Mouse (Mus musculus): ENCODE results near the gene Lipk. TPM values are rescaled to one million over a fixed set of nuclear protein-coding genes. Genes with fewer than 3 reads are reported as not detected.

The Lipk gene
- polyA plus RNA-seq, 1 experiment from 2014 or later: not detected

GRCm38 (mm10) chr19:34051502-34051901 lies 43.4 kb downstream of the Lipk start:
- Histone ChIP-seq H3K9ac (ENCODE audit: low read depth, low read length) (no peak overlapping the region), H3K4me3 (ENCODE audit: low read depth, low read length) (no peak overlapping the region), H3K4me2 (replicated peaks; ENCODE audit: low read depth, low read length) (no peak overlapping the region), H3K36me3 (ENCODE audit: control insufficient read depth, insufficient read depth, low read length) (no peaks in the 10 kb centered on the region), H3K27ac (ENCODE audit: low read depth, low read length) (no peak overlapping the region), H3K27me3 (ENCODE audit: control insufficient read depth, insufficient read depth, low read length) (no peaks in the 10 kb centered on the region), H3K9me3 (ENCODE audit: control insufficient read depth, low read length) (no peaks in the 10 kb centered on the region), H3K4me1 (replicated peaks; ENCODE audit: control insufficient read depth, insufficient read depth, low read length) (no peaks in the 10 kb centered on the region)
- WGBS: 85% methylated on average over 3 of the region's 3 CpGs
- ATAC-seq (ENCODE audit: low FRiP score) (no peak), DNase-seq (ENCODE audit: low spot score) (no peak)

- Histone ChIP-seq H3K9me3 (ENCODE audit: control insufficient read depth, low read length) (no peaks in the 10 kb centered on the region), H3K27me3 (ENCODE audit: control insufficient read depth, insufficient read depth, low read length) (no peaks in the 10 kb centered on the region), H3K36me3 (ENCODE audit: control insufficient read depth, insufficient read depth, low read length) (no peaks in the 10 kb centered on the region), H3K4me2 (replicated peaks; ENCODE audit: low read depth, low read length) (no peak overlapping the region), H3K4me3 (ENCODE audit: low read depth, low read length) (no peak overlapping the region), H3K27ac (ENCODE audit: low read depth, low read length) (no peak overlapping the region), H3K9ac (ENCODE audit: low read depth, low read length) (no peak overlapping the region), H3K4me1 (replicated peaks; ENCODE audit: control insufficient read depth, insufficient read depth, low read length) (no peaks in the 10 kb centered on the region)
- no peak for ATAC-seq (ENCODE audit: low FRiP score)
- WGBS: 81% methylated on average over 1 of the region's 1 CpGs
- DNase-seq (ENCODE audit: low spot score): no peak
These were observed 55.5 kb downstream of the Lipk start for GRCm38 (mm10) chr19:34063547-34063946.

GRCm38 (mm10) chr19:34064059-34064458 lies 56.0 kb downstream of the Lipk start:
- no peaks in the 10 kb centered on the region for H3K27me3 ChIP-seq (ENCODE audit: control insufficient read depth, insufficient read depth, low read length)
- H3K36me3 ChIP-seq (ENCODE audit: control insufficient read depth, insufficient read depth, low read length): no peaks in the 10 kb centered on the region
- no peak overlapping the region for H3K4me3 ChIP-seq (ENCODE audit: low read depth, low read length)
- no peak overlapping the region for H3K9ac ChIP-seq (ENCODE audit: low read depth, low read length)
- H3K4me2 ChIP-seq (replicated peaks; ENCODE audit: low read depth, low read length): no peak overlapping the region
- no peak for DNase-seq (ENCODE audit: low spot score)
- 84% methylated on average over 4 of the region's 4 CpGs for WGBS
- no peaks in the 10 kb centered on the region for H3K4me1 ChIP-seq (replicated peaks; ENCODE audit: control insufficient read depth, insufficient read depth, low read length)
- no peaks in the 10 kb centered on the region for H3K9me3 ChIP-seq (ENCODE audit: control insufficient read depth, low read length)
- no peak for ATAC-seq (ENCODE audit: low FRiP score)
- no peak overlapping the region for H3K27ac ChIP-seq (ENCODE audit: low read depth, low read length)

GRCm38 (mm10) chr19:34066779-34067472 lies 58.8 kb downstream of the Lipk start, which contains the start of gene Lipn:
Lipn (plus strand) TSS chr19:34067358.
- Histone ChIP-seq H3K27ac (ENCODE audit: low read depth, low read length) (no peak within 1 kb of the TSS), H3K27me3 (ENCODE audit: control insufficient read depth, insufficient read depth, low read length) (no peaks in the 10 kb centered on the region), H3K9me3 (ENCODE audit: control insufficient read depth, low read length) (no peaks in the 10 kb centered on the region), H3K9ac (ENCODE audit: low read depth, low read length) (no peak within 1 kb of the TSS), H3K36me3 (ENCODE audit: control insufficient read depth, insufficient read depth, low read length) (no peaks in the 10 kb centered on the region), H3K4me2 (replicated peaks; ENCODE audit: low read depth, low read length) (no peak within 1 kb of the TSS), H3K4me3 (ENCODE audit: low read depth, low read length) (no peak within 1 kb of the TSS), H3K4me1 (replicated peaks; ENCODE audit: control insufficient read depth, insufficient read depth, low read length) (no peaks in the 10 kb centered on the region)
- WGBS: 90% methylated on average over 9 of the region's 9 CpGs
- DNase-seq (ENCODE audit: low spot score) (no peak), ATAC-seq (ENCODE audit: low FRiP score) (no peak)

GRCm38 (mm10) chr19:34074239-34074638 lies 66.1 kb downstream of the Lipk start:
- no peak overlapping the region for H3K4me2 ChIP-seq (replicated peaks; ENCODE audit: low read depth, low read length)
- no peaks in the 10 kb centered on the region for H3K9me3 ChIP-seq (ENCODE audit: control insufficient read depth, low read length)
- H3K36me3 ChIP-seq (ENCODE audit: control insufficient read depth, insufficient read depth, low read length): no peaks in the 10 kb centered on the region
- H3K9ac ChIP-seq (ENCODE audit: low read depth, low read length): no peak overlapping the region
- DNase-seq (ENCODE audit: low spot score) (no peak), ATAC-seq (ENCODE audit: low FRiP score) (no peak)
- H3K27me3 ChIP-seq (ENCODE audit: control insufficient read depth, insufficient read depth, low read length): no peaks in the 10 kb centered on the region
- H3K4me3 ChIP-seq (ENCODE audit: low read depth, low read length): no peak overlapping the region
- no peak overlapping the region for H3K27ac ChIP-seq (ENCODE audit: low read depth, low read length)
- H3K4me1 ChIP-seq (replicated peaks; ENCODE audit: control insufficient read depth, insufficient read depth, low read length): no peaks in the 10 kb centered on the region

- H3K4me2 ChIP-seq (replicated peaks; ENCODE audit: low read depth, low read length): no peak overlapping the region
- H3K36me3 ChIP-seq (ENCODE audit: control insufficient read depth, insufficient read depth, low read length): no peaks in the 10 kb centered on the region
- no peaks in the 10 kb centered on the region for H3K27me3 ChIP-seq (ENCODE audit: control insufficient read depth, insufficient read depth, low read length)
- WGBS: 92% methylated on average over 2 of the region's 2 CpGs
- DNase-seq (ENCODE audit: low spot score): no peak
- no peak overlapping the region for H3K9ac ChIP-seq (ENCODE audit: low read depth, low read length)
- H3K4me3 ChIP-seq (ENCODE audit: low read depth, low read length): no peak overlapping the region
- H3K9me3 ChIP-seq (ENCODE audit: control insufficient read depth, low read length): no peaks in the 10 kb centered on the region
- H3K4me1 ChIP-seq (replicated peaks; ENCODE audit: control insufficient read depth, insufficient read depth, low read length): no peaks in the 10 kb centered on the region
- ATAC-seq (ENCODE audit: low FRiP score): no peak
- no peak overlapping the region for H3K27ac ChIP-seq (ENCODE audit: low read depth, low read length)
These were observed 70.0 kb downstream of the Lipk start for GRCm38 (mm10) chr19:34078130-34078529.

GRCm38 (mm10) chr19:34089011-34089680 lies 81.1 kb downstream of the Lipk start:
- 90% methylated on average over 3 of the region's 3 CpGs for WGBS
- no peak overlapping the region for H3K27ac ChIP-seq (ENCODE audit: low read depth, low read length)
- no peaks in the 10 kb centered on the region for H3K36me3 ChIP-seq (ENCODE audit: control insufficient read depth, insufficient read depth, low read length)
- no peak overlapping the region for H3K9ac ChIP-seq (ENCODE audit: low read depth, low read length)
- no peak overlapping the region for H3K4me3 ChIP-seq (ENCODE audit: low read depth, low read length)
- no peak for DNase-seq (ENCODE audit: low spot score)
- H3K4me1 ChIP-seq (replicated peaks; ENCODE audit: control insufficient read depth, insufficient read depth, low read length): no peaks in the 10 kb centered on the region
- no peaks in the 10 kb centered on the region for H3K27me3 ChIP-seq (ENCODE audit: control insufficient read depth, insufficient read depth, low read length)
- ATAC-seq (ENCODE audit: low FRiP score): no peak
- H3K4me2 ChIP-seq (replicated peaks; ENCODE audit: low read depth, low read length): no peak overlapping the region
- H3K9me3 ChIP-seq (ENCODE audit: control insufficient read depth, low read length): no peaks in the 10 kb centered on the region

GRCm38 (mm10) chr19:34095381-34095780 lies 87.3 kb downstream of the Lipk start:
- Histone ChIP-seq H3K9ac (ENCODE audit: low read depth, low read length) (no peak overlapping the region), H3K4me1 (replicated peaks; ENCODE audit: control insufficient read depth, insufficient read depth, low read length) (no peaks in the 10 kb centered on the region), H3K36me3 (ENCODE audit: control insufficient read depth, insufficient read depth, low read length) (no peaks in the 10 kb centered on the region), H3K4me3 (ENCODE audit: low read depth, low read length) (no peak overlapping the region), H3K4me2 (replicated peaks; ENCODE audit: low read depth, low read length) (no peak overlapping the region), H3K9me3 (ENCODE audit: control insufficient read depth, low read length) (no peaks in the 10 kb centered on the region), H3K27ac (ENCODE audit: low read depth, low read length) (no peak overlapping the region), H3K27me3 (ENCODE audit: control insufficient read depth, insufficient read depth, low read length) (no peaks in the 10 kb centered on the region)
- ATAC-seq (ENCODE audit: low FRiP score): no peak
- no peak for DNase-seq (ENCODE audit: low spot score)
- WGBS: 83% methylated on average over 5 of the region's 5 CpGs

- no peak overlapping the region for H3K9ac ChIP-seq (ENCODE audit: low read depth, low read length)
- H3K36me3 ChIP-seq (ENCODE audit: control insufficient read depth, insufficient read depth, low read length): no peaks in the 10 kb centered on the region
- DNase-seq (ENCODE audit: low spot score): no peak
- H3K9me3 ChIP-seq (ENCODE audit: control insufficient read depth, low read length): no peaks in the 10 kb centered on the region
- no peaks in the 10 kb centered on the region for H3K27me3 ChIP-seq (ENCODE audit: control insufficient read depth, insufficient read depth, low read length)
- no peak for ATAC-seq (ENCODE audit: low FRiP score)
- WGBS: 97% methylated on average over 1 of the region's 1 CpGs
- H3K4me3 ChIP-seq (ENCODE audit: low read depth, low read length): no peak overlapping the region
- H3K4me1 ChIP-seq (replicated peaks; ENCODE audit: control insufficient read depth, insufficient read depth, low read length): no peaks in the 10 kb centered on the region
- no peak overlapping the region for H3K4me2 ChIP-seq (replicated peaks; ENCODE audit: low read depth, low read length)
- H3K27ac ChIP-seq (ENCODE audit: low read depth, low read length): no peak overlapping the region
These were observed 88.1 kb downstream of the Lipk start for GRCm38 (mm10) chr19:34096228-34096627.
